Mouse (Mus musculus) G1E (cell line): ENCODE measurements around the gene Hrh1.

Experiments used
- CTCF ChIP-seq: IDR thresholded peaks from 2 replicates; pipeline ENCODE4 v1.5.1; 2012; ENCODE audit warnings: low read depth, low read length, inconsistent platforms, mixed read lengths
- POLR2AphosphoS5 ChIP-seq: IDR thresholded peaks from 2 replicates; pipeline ENCODE4 v1.6.1; 2012; ENCODE audit warnings: low read depth, low read length, inconsistent platforms; ENCODE audit not compliant: insufficient replicate concordance
- TAL1 ChIP-seq: conservative IDR thresholded peaks from 2 replicates; pipeline ENCODE4 v1.6.1; 2012; ENCODE audit warnings: low read depth, low read length, inconsistent platforms, mixed read lengths

DNA sequence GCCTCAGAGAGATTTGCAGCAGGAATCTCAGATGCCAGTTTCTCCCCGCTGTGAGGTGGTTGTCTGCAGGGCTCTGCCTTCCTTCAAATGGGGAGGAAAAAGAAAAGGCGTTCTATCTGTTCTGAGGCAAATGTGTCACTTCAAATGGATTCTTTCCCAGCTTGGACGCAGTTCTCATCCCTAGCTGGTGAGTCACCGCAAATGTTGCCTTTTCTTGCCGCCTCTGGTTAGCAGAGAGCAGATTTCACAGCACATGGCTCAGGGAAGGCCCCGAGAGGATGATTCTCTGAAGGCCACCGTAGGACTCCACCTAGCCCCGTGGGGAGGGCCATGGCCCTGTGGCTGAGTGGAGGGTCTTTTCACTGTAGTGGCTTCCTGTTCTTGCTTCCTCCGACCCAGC lies 51.2 kb downstream of the Hrh1 start:
- no peak for TF ChIP-seq CTCF
- no peak for TF ChIP-seq POLR2AphosphoS5
- TF ChIP-seq TAL1: no peak
